Comparison of ENCODE assay signal across 9 mouse cellular contexts in genomic region chr11:33992938-33993337, GRCm38 (mm10). TPM values are rescaled to one million over a fixed set of nuclear protein-coding genes. Genes with fewer than 3 reads are reported as not detected.
DNase-seq lines count a peak whose midpoint lies in the region; ATAC-seq lines count a peak whose summit lies in the region.
"Had no signal": no experiment of that assay in that cellular context is flagged by ENCODE, and none has a peak within 500 bp of the region (broad histone marks: within the 10 kb centered on the region; RNA-seq: fewer than 3 reads in every experiment).

Gene Kcnip1, minus strand, starts transcription at chr11:33993152.

- no peaks in the 10 kb centered on the region for H3K9me3 ChIP-seq in stomach, embryonic 15.5 days

- no peaks in the 10 kb centered on the region for H3K36me3 ChIP-seq in stomach, embryonic 15.5 days
- H3K36me3 ChIP-seq: G1E had no signal

- H3K27me3 ChIP-seq in stomach, embryonic 15.5 days (replicated peaks): no peaks in the 10 kb centered on the region

- H3K4me2 ChIP-seq in stomach, embryonic 15.5 days: peak within 1 kb of the TSS; percentile 38

- H3K9ac ChIP-seq in stomach, embryonic 15.5 days: no peak within 1 kb of the TSS

- no peak within 1 kb of the TSS; the same call in 1 of the 2 replicates for H3K4me3 ChIP-seq in stomach, embryonic 15.5 days (replicated peaks)

- WGBS in stomach, embryonic 15.5 days: 12% methylated on average over 12 of the region's 12 CpGs

- intact Hi-C loops in left cerebral cortex, postnatal 25 days (cut with DNase I): no loop called here

- H3K4me1 ChIP-seq in stomach, embryonic 15.5 days: 0 out of 2 replicates have a peak, but pooled peaks cover 2% of the 10 kb centered on the region

- no peak within 1 kb of the TSS for H3K27ac ChIP-seq in stomach, embryonic 15.5 days

- DNase-seq in layer of hippocampus, adult 18-20 months (ENCODE audit: low spot score in 2 of 2): peak in 1 of 2 experiments; percentile 6
- no peak for DNase-seq in layer of hippocampus, adult 11-12 months (ENCODE audit: low spot score)
- peak; percentile 10 for DNase-seq in cerebellum, adult 9-10 months
- DNase-seq in gastrocnemius, adult 18-20 months (ENCODE audit: low spot score): peak; percentile 75
- DNase-seq in left cerebral cortex, postnatal 25 days (ENCODE audit: low spot score in 2 of 2): no peak
- DNase-seq in urinary bladder, postnatal 10 days (ENCODE audit: low spot score): no peak

- no peak; the same call in 1 of the 2 replicates for ATAC-seq in stomach, embryonic 15.5 days (ENCODE audit: insufficient read depth, low FRiP score, low read depth)
- ATAC-seq in erythroid progenitor cell, adult 5-6 weeks (replicated peaks; ENCODE audit: low FRiP score, poor library complexity, severe bottlenecking): no peak

RNA-seq across cellular contexts. Expression of gene Kcnip1, which starts in this region (rescaled TPM):
- total RNA-seq in layer of hippocampus, adult 18-20 months (2021): 10 to 100 TPM; 20.3 to 24.2 TPM
- under 1 TPM in 1 of 2 experiments, not detected in 1; 0.12 TPM for total RNA-seq in gastrocnemius, adult 18-20 months (2021)
- 10 to 100 TPM; 29.8 to 32.3 TPM for total RNA-seq in left cerebral cortex, postnatal 25 days (2021)
- polyA plus RNA-seq in stomach, embryonic 15.5 days (2015; fragmentation: Nextera tagmentation; extraction: Ambion mirVana): 11.8 and 12.1 TPM in 2 replicates
- total RNA-seq in erythroid progenitor cell, adult 5-6 weeks (2015; ENCODE audit: low replicate concordance): not detected in 2 replicates
- total RNA-seq in erythroid progenitor cell, adult 5-6 weeks (2017; ENCODE audit: low replicate concordance): not detected in 2 replicates
- polyA plus RNA-seq: G1E had no signal

Comparison
In these comparisons a context has a peak if more than half of its experiments do, and no peak if none do; other contexts are left out.
1. RNA of gene Kcnip1 (total RNA-seq): 29.8 to 32.3 TPM in left cerebral cortex, postnatal 25 days and 20.3 to 24.2 TPM in layer of hippocampus, adult 18-20 months; 0.12 TPM in gastrocnemius, adult 18-20 months and not detected in erythroid progenitor cell, adult 5-6 weeks; every median in the first group is over 10 times any median in the second.
2. Peak in DNase-seq in gastrocnemius, adult 18-20 months; RNA of the gene not detected or under 1 TPM.